In genomic region chr8:91329461-91329850, GRCm38 (mm10) we compare ENCODE assay signal across 10 mouse cellular contexts. TPM values are rescaled to one million over a fixed set of nuclear protein-coding genes. Genes with fewer than 3 reads are reported as not detected.
A peak's percentile ranks its signal among the peaks of the same experiment; 100 is the strongest.
DNase-seq lines count a peak whose midpoint lies in the region; ATAC-seq and TF ChIP-seq lines count a peak whose summit lies in the region.
"Had no signal": no experiment of that assay in that cellular context is flagged by ENCODE, and none has a peak within 500 bp of the region (broad histone marks: within the 10 kb centered on the region; RNA-seq: fewer than 3 reads in every experiment).

No protein-coding gene starts in this region.

- WGBS in liver, embryonic 11.5 days: 47% methylated on average over 6 of the region's 6 CpGs
- WGBS in forebrain, embryonic 12.5 days: 47% methylated on average over 6 of the region's 6 CpGs
- 33% methylated on average over 6 of the region's 6 CpGs for WGBS in hindbrain, postnatal 0 days
- 32% methylated on average over 6 of the region's 6 CpGs for WGBS in midbrain, postnatal 0 days

- H3K4me3 ChIP-seq in liver, embryonic 11.5 days (ENCODE audit: low read depth, low read length): no peak overlapping the region
- H3K4me3 ChIP-seq in forebrain, embryonic 12.5 days (replicated peaks): no peak overlapping the region
- H3K4me3 ChIP-seq in hindbrain, postnatal 0 days (ENCODE audit: low read length): no peak overlapping the region
- no peak overlapping the region for H3K4me3 ChIP-seq in midbrain, postnatal 0 days (ENCODE audit: low read depth, low read length)

- peak overlapping the region; percentile 62; the same call in 1 of the 2 replicates for H3K27ac ChIP-seq in liver, embryonic 11.5 days (ENCODE audit: low read depth, low read length)
- peak overlapping the region; percentile 79 for H3K27ac ChIP-seq in forebrain, embryonic 12.5 days
- peak overlapping the region; percentile 71 for H3K27ac ChIP-seq in hindbrain, postnatal 0 days
- peak overlapping the region; percentile 76 for H3K27ac ChIP-seq in midbrain, postnatal 0 days (ENCODE audit: low read depth, low read length)

- peaks cover 18% of the 10 kb centered on the region for H3K4me1 ChIP-seq in liver, embryonic 11.5 days (replicated peaks; ENCODE audit: control insufficient read depth, insufficient read depth, low read length)
- H3K4me1 ChIP-seq in forebrain, embryonic 12.5 days: peaks cover 47% of the 10 kb centered on the region
- H3K4me1 ChIP-seq in hindbrain, postnatal 0 days (ENCODE audit: insufficient read depth, low read length): peaks cover 34% of the 10 kb centered on the region
- peaks cover 27% of the 10 kb centered on the region for H3K4me1 ChIP-seq in midbrain, postnatal 0 days (ENCODE audit: insufficient read depth, low read length)

- no peak overlapping the region for H3K9ac ChIP-seq in liver, embryonic 11.5 days (ENCODE audit: low read depth, low read length)
- H3K9ac ChIP-seq in forebrain, embryonic 12.5 days: no peak overlapping the region
- H3K9ac ChIP-seq in hindbrain, postnatal 0 days (replicated peaks; ENCODE audit: low read length): peak overlapping the region; percentile 14; the same call in 1 of the 2 replicates
- H3K9ac ChIP-seq in midbrain, postnatal 0 days (replicated peaks; ENCODE audit: low read length, poor library complexity, severe bottlenecking): 0 out of 2 replicates have a peak overlapping the region, but pooled peaks have one; percentile 39

- no peak overlapping the region for H3K4me2 ChIP-seq in liver, embryonic 11.5 days
- no peak overlapping the region for H3K4me2 ChIP-seq in forebrain, embryonic 12.5 days
- H3K4me2 ChIP-seq in hindbrain, postnatal 0 days (ENCODE audit: low read depth, low read length): peak overlapping the region; percentile 48
- peak overlapping the region; percentile 39; the same call in 1 of the 2 replicates for H3K4me2 ChIP-seq in midbrain, postnatal 0 days (ENCODE audit: low read depth, low read length, poor library complexity, severe bottlenecking)

- no peak for TF ChIP-seq CTCF in hindbrain, postnatal 0 days (IDR thresholded peaks at IDR 0.05; ENCODE audit: low read depth)
- TF ChIP-seq CTCF in midbrain, postnatal 0 days (IDR thresholded peaks at IDR 0.05): no peak

- H3K27me3 ChIP-seq in liver, embryonic 11.5 days (replicated peaks; ENCODE audit: control insufficient read depth, insufficient read depth, low read length): no peaks in the 10 kb centered on the region
- no peaks in the 10 kb centered on the region for H3K27me3 ChIP-seq in forebrain, embryonic 12.5 days
- no peaks in the 10 kb centered on the region for H3K27me3 ChIP-seq in hindbrain, postnatal 0 days (ENCODE audit: insufficient read depth, low read length)
- H3K27me3 ChIP-seq in midbrain, postnatal 0 days (ENCODE audit: insufficient read depth, low read length): no peaks in the 10 kb centered on the region

- no peaks in the 10 kb centered on the region for H3K9me3 ChIP-seq in liver, embryonic 11.5 days (ENCODE audit: control insufficient read depth, low read length)
- no peaks in the 10 kb centered on the region for H3K9me3 ChIP-seq in forebrain, embryonic 12.5 days
- no peaks in the 10 kb centered on the region for H3K9me3 ChIP-seq in hindbrain, postnatal 0 days (ENCODE audit: low read length)
- no peaks in the 10 kb centered on the region for H3K9me3 ChIP-seq in midbrain, postnatal 0 days (ENCODE audit: low read length)

- H3K36me3 ChIP-seq in liver, embryonic 11.5 days (ENCODE audit: control insufficient read depth, insufficient read depth, low read length): no peaks in the 10 kb centered on the region
- no peaks in the 10 kb centered on the region for H3K36me3 ChIP-seq in forebrain, embryonic 12.5 days (replicated peaks)
- no peaks in the 10 kb centered on the region for H3K36me3 ChIP-seq in hindbrain, postnatal 0 days (ENCODE audit: insufficient read depth, low read length)
- H3K36me3 ChIP-seq in midbrain, postnatal 0 days (ENCODE audit: insufficient read depth, low read length): no peaks in the 10 kb centered on the region

- DNase-seq in liver, embryonic 11.5 days (ENCODE audit: low spot score): no peak
- no peak for DNase-seq in liver
- DNase-seq in hindbrain, postnatal 0 days (ENCODE audit: low spot score): no peak
- DNase-seq in midbrain, postnatal 0 days (ENCODE audit: low spot score): no peak
- DNase-seq in urinary bladder, postnatal 36 days (ENCODE audit: low spot score in 2 of 2): no peak
- DNase-seq in cerebellum, adult 9-10 months: no peak
- DNase-seq in urinary bladder, adult 2 months (ENCODE audit: low spot score): no peak
- DNase-seq: cerebellum, adult 9-11 months had no signal

- no peak for ATAC-seq in liver, embryonic 11.5 days (replicated peaks; ENCODE audit: low FRiP score)
- no peak for ATAC-seq in forebrain, embryonic 12.5 days (ENCODE audit: low FRiP score)
- 0 out of 2 replicates have a peak, but pooled peaks have one; percentile 4 for ATAC-seq in hindbrain, postnatal 0 days
- no peak for ATAC-seq in midbrain, postnatal 0 days (ENCODE audit: low FRiP score)
- ATAC-seq: intestine, postnatal 0 days had no signal

RNA-seq across cellular contexts. Expression of gene Fto, which starts 16.1 kb away (rescaled TPM):
- polyA plus RNA-seq in liver, embryonic 11.5 days (2014; fragmentation: Nextera tagmentation; extraction: Ambion mirVana): 56.1 and 57.7 TPM in 2 replicates
- 105 and 111 TPM in 2 replicates for polyA plus RNA-seq in forebrain, embryonic 12.5 days (2016; fragmentation: Nextera tagmentation; extraction: Ambion mirVana)
- 80.7 and 83.2 TPM in 2 replicates for total RNA-seq in hindbrain, postnatal 0 days (2014; rRNA removed)
- 106 and 122 TPM in 2 replicates for polyA plus RNA-seq in hindbrain, postnatal 0 days (2015; fragmentation: Nextera tagmentation; extraction: Ambion mirVana)
- 97.9 and 135 TPM in 2 replicates for total RNA-seq in midbrain, postnatal 0 days (2014; rRNA removed)
- polyA plus RNA-seq in midbrain, postnatal 0 days (2015; fragmentation: Nextera tagmentation; extraction: Ambion mirVana): 151 and 153 TPM in 2 replicates
- 56.0 and 63.4 TPM in 2 replicates for polyA plus RNA-seq in urinary bladder, adult 2 months (2012; rRNA removed)

RNA-seq across cellular contexts. Expression of gene Rpgrip1l, which starts 16.4 kb away (rescaled TPM):
- 6.5 and 6.8 TPM in 2 replicates for polyA plus RNA-seq in liver, embryonic 11.5 days (2014; fragmentation: Nextera tagmentation; extraction: Ambion mirVana)
- polyA plus RNA-seq in forebrain, embryonic 12.5 days (2016; fragmentation: Nextera tagmentation; extraction: Ambion mirVana): 15.8 and 17.0 TPM in 2 replicates
- total RNA-seq in hindbrain, postnatal 0 days (2014; rRNA removed): 5.5 and 6.8 TPM in 2 replicates
- 12.1 and 12.7 TPM in 2 replicates for polyA plus RNA-seq in hindbrain, postnatal 0 days (2015; fragmentation: Nextera tagmentation; extraction: Ambion mirVana)
- 8.4 and 9.4 TPM in 2 replicates for total RNA-seq in midbrain, postnatal 0 days (2014; rRNA removed)
- polyA plus RNA-seq in midbrain, postnatal 0 days (2015; fragmentation: Nextera tagmentation; extraction: Ambion mirVana): 8.4 and 11.5 TPM in 2 replicates
- 4.2 and 5.3 TPM in 2 replicates for polyA plus RNA-seq in urinary bladder, adult 2 months (2012; rRNA removed)

Comparison
In these comparisons a context has a peak if more than half of its experiments do, and no peak if none do; other contexts are left out.
1. H3K4me2 ChIP-seq: peak in hindbrain, postnatal 0 days (single experiment) and midbrain, postnatal 0 days (single experiment); none in liver, embryonic 11.5 days (single experiment) and forebrain, embryonic 12.5 days (single experiment).
2. H3K9ac ChIP-seq: peak in hindbrain, postnatal 0 days (single experiment) and midbrain, postnatal 0 days (single experiment); none in liver, embryonic 11.5 days (single experiment) and forebrain, embryonic 12.5 days (single experiment).
3. Peak in every context shown above with its lines, with median percentiles within 50 percentile points of each other: H3K27ac ChIP-seq.